Mouse (Mus musculus): ENCODE measurements at regions not wholly inside any gene's neighbourhood (a gene's known extent, or its start where the extent isn't known, plus 50 kb on each side); places are given as distances from the start of the nearest gene placed in this dataset.

- in situ Hi-C loops (cut with MboI; ENCODE audit: low sequenced_read_pairs in 2 of 2, unreplicated experiment in 2 of 2), result no loop called here
- H3K36me3 ChIP-seq (ENCODE audit: control insufficient read depth, insufficient read depth, low read length, poor library complexity, severe bottlenecking), result no peaks in the 10 kb centered on the region
- H3K9me3 ChIP-seq (ENCODE audit: control insufficient read depth, insufficient read depth, low read depth, low read length), result no peaks in the 10 kb centered on the region
- DNase-seq (ENCODE audit: low read depth, low spot score), result peak; percentile 88
- H3K4me3 ChIP-seq (ENCODE audit: insufficient read depth in 1 of 2, low read depth in 1 of 2, low read length in 2 of 2, poor library complexity in 1 of 2, severe bottlenecking in 1 of 2), result peak overlapping the region in 1 of 2 experiments; percentile 4; a peak in 1 of 4 replicates
- H3K9ac ChIP-seq (ENCODE audit: insufficient read depth, low read depth, low read length, poor library complexity, severe bottlenecking), result peak overlapping the region; percentile 57; the same call in 1 of the 2 replicates
- no peak for TF ChIP-seq MAFK (IDR thresholded peaks at IDR 0.05; ENCODE audit: insufficient read depth, low read depth, low read length)
- peak; percentile 95 for TF ChIP-seq HCFC1 (IDR thresholded peaks at IDR 0.05; ENCODE audit: borderline replicate concordance, insufficient read depth, low read length)
- H3K4me1 ChIP-seq (ENCODE audit: control insufficient read depth in 2 of 2, insufficient read depth in 2 of 2, low read length in 2 of 2, poor library complexity in 1 of 2), result peaks cover 3 to 6% of the 10 kb centered on the region in 2 experiments; a peak in 3 of 4 replicates
- no peak overlapping the region; the same call in 1 of the 2 replicates for H3K27ac ChIP-seq (ENCODE audit: insufficient read depth, low read depth, low read length, poor library complexity, severe bottlenecking)
Measured at GRCm38 (mm10) chr5:118413428-118414282, 146.8 kb upstream of the Med13l start.

DNA sequence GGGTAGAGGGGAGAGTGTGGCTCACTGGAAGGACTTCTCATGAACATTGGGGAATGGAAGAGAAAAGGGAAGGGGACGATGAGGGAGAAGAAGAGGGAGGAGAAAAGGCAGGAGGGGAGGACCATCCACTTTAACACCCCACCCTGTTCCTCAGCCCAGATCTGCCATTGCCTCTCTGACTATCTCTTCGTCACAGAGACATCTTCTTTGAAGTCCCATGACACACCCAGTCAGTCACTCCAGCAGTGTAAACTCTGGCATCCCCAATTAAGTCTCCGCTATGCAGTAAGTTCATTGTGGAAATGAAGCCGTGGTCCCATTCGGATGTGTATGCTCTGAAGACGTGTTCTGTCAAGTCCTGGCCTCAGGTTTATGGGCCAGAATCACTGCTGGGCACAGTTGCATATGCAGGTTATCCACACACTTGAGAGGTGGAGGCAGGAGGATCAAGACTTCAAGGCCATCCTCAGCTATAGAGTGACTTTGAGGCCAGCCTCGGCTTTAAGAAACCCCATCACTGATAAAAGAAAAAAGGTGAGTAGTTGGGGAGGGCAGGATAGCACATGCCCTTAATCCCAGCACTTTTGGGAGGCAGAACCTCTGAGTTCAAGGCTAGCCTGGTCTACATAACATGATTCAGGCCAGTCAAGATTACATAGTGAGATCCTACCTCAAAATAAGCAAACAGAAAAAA is 141.0 kb upstream of the Med13l start:
- in situ Hi-C loops (cut with MboI; ENCODE audit: low sequenced_read_pairs in 2 of 2, unreplicated experiment in 2 of 2), result no loop called here
- Histone ChIP-seq H3K27ac (ENCODE audit: insufficient read depth, low read depth, low read length, poor library complexity, severe bottlenecking) (no peak overlapping the region), H3K36me3 (ENCODE audit: control insufficient read depth, insufficient read depth, low read length, poor library complexity, severe bottlenecking) (no peaks in the 10 kb centered on the region), H3K4me3 (ENCODE audit: insufficient read depth in 1 of 2, low read depth in 1 of 2, low read length in 2 of 2, poor library complexity in 1 of 2, severe bottlenecking in 1 of 2) (no peak overlapping the region), H3K9ac (ENCODE audit: insufficient read depth, low read depth, low read length, poor library complexity, severe bottlenecking) (no peak overlapping the region), H3K9me3 (ENCODE audit: control insufficient read depth, insufficient read depth, low read depth, low read length) (no peaks in the 10 kb centered on the region), H3K4me1 (ENCODE audit: control insufficient read depth in 2 of 2, insufficient read depth in 2 of 2, low read length in 2 of 2, poor library complexity in 1 of 2) (peaks cover 0 to 7% of the 10 kb centered on the region in 2 experiments; a peak in 2 of 4 replicates)
- DNase-seq (ENCODE audit: low read depth, low spot score), result no peak
- TF ChIP-seq ZNF384 (IDR thresholded peaks at IDR 0.05; ENCODE audit: low read depth, low read length) (no peak), CHD2 (IDR thresholded peaks at IDR 0.05; ENCODE audit: low read depth, low read length) (no peak), ZC3H11A (IDR thresholded peaks at IDR 0.05; ENCODE audit: borderline replicate concordance, low read depth, low read length) (no peak), HCFC1 (IDR thresholded peaks at IDR 0.05; ENCODE audit: borderline replicate concordance, insufficient read depth, low read length) (no peak), MAFK (IDR thresholded peaks at IDR 0.05; ENCODE audit: insufficient read depth, low read depth, low read length) (no peak)

DNA sequence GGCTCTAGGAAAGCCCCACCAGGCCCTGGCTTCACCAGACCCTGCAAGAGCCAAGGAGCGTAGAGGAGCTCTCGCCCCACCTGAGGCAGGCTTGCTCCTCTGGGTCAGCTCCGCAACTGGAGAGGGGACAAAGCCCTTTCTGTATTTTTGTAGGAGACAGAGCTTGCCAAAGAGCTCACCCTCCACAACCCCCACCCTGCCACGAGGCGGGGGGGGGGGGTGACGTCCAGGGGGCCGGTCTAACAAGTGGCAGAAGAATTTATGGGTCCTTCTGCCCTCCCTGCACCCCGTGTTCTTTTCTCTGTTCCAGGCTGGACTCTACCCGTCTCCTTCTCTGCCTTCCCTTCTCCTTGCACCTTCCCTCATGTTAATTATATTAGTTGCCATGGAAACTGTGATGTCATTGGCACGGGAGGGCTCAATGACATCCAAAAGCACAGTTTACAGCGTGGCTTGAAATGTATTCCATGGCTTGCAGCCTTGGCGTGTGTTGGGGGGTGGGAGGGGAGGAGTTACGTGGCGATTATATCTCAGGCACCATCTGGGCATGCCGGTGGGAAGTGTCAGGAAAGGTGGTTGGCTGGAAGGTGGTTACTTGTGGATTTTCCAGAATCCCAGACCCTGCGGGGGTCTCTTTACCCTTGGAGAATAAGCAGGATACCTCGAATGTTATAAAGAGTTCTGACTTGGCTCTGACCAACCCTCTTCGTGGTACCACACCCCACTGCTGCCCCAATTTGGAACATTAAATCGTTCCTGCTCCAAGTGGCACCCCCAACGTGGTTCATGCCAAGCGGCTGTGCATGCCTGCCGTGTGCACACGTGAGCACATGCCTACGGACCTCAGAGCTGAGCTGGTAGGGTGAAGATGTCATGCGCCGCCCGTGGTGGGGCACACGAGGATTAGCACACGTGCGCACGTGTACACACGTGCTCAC is 138.3 kb upstream of the Med13l start:
- Histone ChIP-seq H3K27ac (ENCODE audit: insufficient read depth, low read depth, low read length, poor library complexity, severe bottlenecking) (no peak overlapping the region), H3K4me1 (ENCODE audit: control insufficient read depth in 2 of 2, insufficient read depth in 2 of 2, low read length in 2 of 2, poor library complexity in 1 of 2) (peaks cover 0 to 9% of the 10 kb centered on the region in 2 experiments; a peak in 2 of 4 replicates), H3K4me3 (ENCODE audit: insufficient read depth in 1 of 2, low read depth in 1 of 2, low read length in 2 of 2, poor library complexity in 1 of 2, severe bottlenecking in 1 of 2) (no peak overlapping the region), H3K36me3 (ENCODE audit: control insufficient read depth, insufficient read depth, low read length, poor library complexity, severe bottlenecking) (no peaks in the 10 kb centered on the region), H3K9me3 (ENCODE audit: control insufficient read depth, insufficient read depth, low read depth, low read length) (no peaks in the 10 kb centered on the region), H3K9ac (ENCODE audit: insufficient read depth, low read depth, low read length, poor library complexity, severe bottlenecking) (no peak overlapping the region)
- in situ Hi-C loops (cut with MboI; ENCODE audit: low sequenced_read_pairs in 2 of 2, unreplicated experiment in 2 of 2), result no loop called here
- TF ChIP-seq ZC3H11A (IDR thresholded peaks at IDR 0.05; ENCODE audit: borderline replicate concordance, low read depth, low read length) (no peak), MAFK (IDR thresholded peaks at IDR 0.05; ENCODE audit: insufficient read depth, low read depth, low read length) (no peak)
- no peak for DNase-seq (ENCODE audit: low read depth, low spot score)

DNA sequence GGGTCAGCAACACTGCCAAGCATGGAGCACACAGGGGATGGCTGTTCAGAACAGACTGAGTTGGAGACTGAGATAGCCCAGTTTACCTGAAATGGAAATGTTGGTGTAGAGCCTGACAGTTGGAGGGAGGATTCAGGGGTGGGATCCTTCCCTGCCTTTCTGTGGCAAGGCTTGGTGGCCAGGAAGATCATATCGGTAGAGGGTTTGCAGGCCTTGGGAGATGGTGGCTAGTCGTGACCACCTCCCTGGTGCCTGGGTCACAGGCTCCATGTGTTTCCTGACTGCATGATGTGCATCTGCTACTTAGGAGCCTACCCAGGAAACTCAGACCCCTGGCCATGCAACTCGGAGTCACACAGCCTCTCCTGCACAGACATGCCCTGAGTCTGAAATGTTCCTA is 136.3 kb upstream of the Med13l start:
- DNase-seq (ENCODE audit: low read depth, low spot score), result no peak
- H3K9ac ChIP-seq (ENCODE audit: insufficient read depth, low read depth, low read length, poor library complexity, severe bottlenecking), result no peak overlapping the region
- H3K4me3 ChIP-seq (ENCODE audit: insufficient read depth in 1 of 2, low read depth in 1 of 2, low read length in 2 of 2, poor library complexity in 1 of 2, severe bottlenecking in 1 of 2), result no peak overlapping the region
- H3K27ac ChIP-seq (ENCODE audit: insufficient read depth, low read depth, low read length, poor library complexity, severe bottlenecking), result no peak overlapping the region
- H3K4me1 ChIP-seq (ENCODE audit: control insufficient read depth in 2 of 2, insufficient read depth in 2 of 2, low read length in 2 of 2, poor library complexity in 1 of 2), result peaks cover 5 to 26% of the 10 kb centered on the region in 2 experiments
- no peaks in the 10 kb centered on the region for H3K9me3 ChIP-seq (ENCODE audit: control insufficient read depth, insufficient read depth, low read depth, low read length)
- in situ Hi-C loops (cut with MboI; ENCODE audit: low sequenced_read_pairs in 2 of 2, unreplicated experiment in 2 of 2), result no loop called here
- H3K36me3 ChIP-seq (ENCODE audit: control insufficient read depth, insufficient read depth, low read length, poor library complexity, severe bottlenecking), result no peaks in the 10 kb centered on the region
- TF ChIP-seq ZC3H11A (IDR thresholded peaks at IDR 0.05; ENCODE audit: borderline replicate concordance, low read depth, low read length) (no peak), HCFC1 (IDR thresholded peaks at IDR 0.05; ENCODE audit: borderline replicate concordance, insufficient read depth, low read length) (no peak), MAFK (IDR thresholded peaks at IDR 0.05; ENCODE audit: insufficient read depth, low read depth, low read length) (no peak), CHD2 (IDR thresholded peaks at IDR 0.05; ENCODE audit: low read depth, low read length) (no peak), ZNF384 (IDR thresholded peaks at IDR 0.05; ENCODE audit: low read depth, low read length) (no peak)
